Mouse (Mus musculus) fibroblast of lung, adult 2 months (primary cell): ENCODE data around the gene Hspa1a.
"Not testable (repeated sequence)": the region's sequence is repeated elsewhere in the genome, so short reads cannot be mapped to it uniquely, and the experiment has no call there.

Experiments used
- DNase-seq: peaks from one replicate; pipeline ENCODE4 v3.0.0-alpha.2; 2011; ENCODE audit warnings: low read depth

The Hspa1a gene

DNA sequence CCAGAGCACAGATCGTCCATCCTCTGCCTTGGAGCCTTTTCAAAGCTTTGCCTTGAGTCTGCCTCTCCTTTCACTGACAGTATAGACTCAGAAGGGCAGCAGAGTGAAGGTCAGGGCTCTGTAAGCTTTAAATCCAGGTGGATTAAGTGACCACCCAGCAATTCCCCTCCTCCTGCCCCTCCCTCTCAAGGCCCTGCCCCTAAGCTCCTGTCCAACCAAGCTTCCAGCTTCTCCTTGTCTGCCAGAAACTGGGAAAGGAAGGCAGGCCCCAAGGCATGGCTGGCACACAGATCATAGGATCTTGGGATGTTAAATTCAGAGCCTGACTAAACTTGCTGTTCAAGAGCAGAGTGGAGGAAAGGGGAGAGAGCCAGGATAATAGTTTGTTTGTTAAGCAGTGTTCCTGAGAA is 7.3 kb downstream of the Hspa1a start:
- DNase-seq, result peak; percentile 71

GRCm38 (mm10) chr17:34962841-34963240 is 9.1 kb downstream of the Hspa1a start:
- DNase-seq, result no peak

GRCm38 (mm10) chr17:34962125-34962524 is 9.8 kb downstream of the Hspa1a start:
- DNase-seq, result no peak

DNA sequence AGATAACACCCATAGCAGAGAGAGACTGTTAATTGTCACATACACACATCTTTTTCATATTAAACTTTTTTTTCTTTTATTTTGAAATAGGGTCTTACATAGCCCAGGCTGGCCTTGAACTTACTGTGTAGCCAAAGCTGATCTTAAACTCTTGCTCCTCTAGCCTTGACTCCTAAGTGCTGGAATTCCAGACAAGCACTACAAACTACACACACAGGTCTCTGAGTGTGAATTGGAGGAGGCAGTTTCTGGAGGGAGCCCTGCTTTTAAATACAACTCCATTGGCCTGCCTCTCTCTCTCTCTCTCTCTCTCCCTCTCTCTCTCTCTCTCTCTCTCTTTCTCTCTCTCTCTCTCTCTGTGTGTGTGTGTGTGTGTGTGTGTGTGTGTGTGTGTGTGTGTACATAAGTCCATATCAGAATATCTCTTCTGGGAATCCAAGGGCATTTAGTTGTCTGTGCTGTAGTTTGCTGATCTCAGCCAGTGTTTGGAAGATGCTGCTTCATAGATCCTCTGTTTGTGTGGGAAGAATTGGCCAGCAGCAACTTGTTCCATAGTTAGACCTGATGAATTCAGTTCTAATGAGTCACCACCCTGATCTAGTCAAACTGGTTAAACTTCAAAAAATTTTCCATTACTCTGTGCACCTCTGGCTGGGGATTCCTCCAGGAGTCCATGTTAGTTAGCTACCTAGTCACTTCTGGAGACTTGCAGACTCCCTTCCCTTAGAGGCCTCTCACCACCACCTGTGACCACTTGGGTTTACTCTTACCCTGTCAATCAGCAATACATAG is 11.1 kb downstream of the Hspa1a start:
- no peak for DNase-seq

DNA sequence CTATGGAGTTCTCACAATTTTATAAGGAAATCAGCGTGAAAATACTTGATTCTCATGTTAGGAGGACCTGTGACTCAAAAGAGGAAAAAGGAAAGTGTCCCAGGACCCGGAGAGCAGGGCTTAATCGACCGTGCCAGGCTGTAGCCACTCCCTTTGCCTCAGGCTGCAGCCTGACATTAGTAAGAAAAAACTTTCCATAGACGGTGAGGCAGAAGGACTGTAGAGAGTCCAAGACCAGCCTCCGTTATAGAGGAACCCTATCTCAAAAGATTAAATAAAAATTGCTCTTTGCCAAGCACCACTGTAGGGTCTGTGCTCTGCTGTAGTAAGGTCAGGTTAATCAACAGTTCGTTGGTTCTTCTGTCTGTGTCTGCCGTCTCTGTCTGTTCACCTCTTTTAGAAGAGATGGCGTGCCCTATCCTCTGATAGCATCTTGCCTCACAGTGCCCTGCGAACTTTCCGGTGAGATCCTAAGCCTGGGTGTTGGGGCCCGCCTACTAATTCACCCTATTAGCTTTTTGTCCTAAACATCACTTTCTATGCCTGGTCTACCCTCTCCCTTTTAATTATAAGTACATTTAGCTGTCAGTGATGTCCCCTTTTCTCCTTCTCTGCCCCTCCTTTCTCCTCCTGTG is 12.0 kb downstream of the Hspa1a start:
- DNase-seq, result no peak

DNA sequence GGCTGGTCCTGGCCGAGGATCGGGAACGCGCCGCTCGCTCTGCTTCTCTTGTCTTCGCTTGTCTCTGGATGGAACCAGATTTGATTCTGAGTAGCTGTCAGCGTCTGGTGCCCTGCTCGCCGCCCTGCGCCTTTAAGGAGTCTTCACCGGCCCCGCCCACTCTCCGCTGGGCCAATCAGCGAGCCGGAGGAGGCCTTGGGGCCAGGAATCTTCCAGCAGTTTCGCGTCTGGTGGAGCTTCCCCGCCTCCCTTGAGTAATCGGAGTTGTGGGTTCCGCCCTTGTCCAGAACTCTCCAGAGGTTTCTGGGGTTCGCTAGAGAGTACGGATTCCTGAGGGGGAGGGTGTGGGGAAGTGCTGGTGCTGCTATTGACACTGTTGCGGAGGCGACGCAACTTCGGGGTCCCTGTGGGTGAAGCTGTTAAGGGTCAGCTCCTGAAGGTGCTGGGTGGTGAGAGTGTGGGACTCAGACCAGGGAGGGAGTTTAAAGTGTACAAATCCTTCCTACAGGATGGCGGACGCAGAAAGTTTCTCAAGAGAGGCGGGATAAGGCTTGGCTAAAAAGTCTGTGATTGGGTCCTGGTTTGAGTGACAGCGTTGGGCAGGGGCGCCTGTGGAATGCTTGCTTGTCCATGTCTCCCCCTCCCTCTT is 12.7 kb downstream of the Hspa1a start, which contains the start of gene Hspa1b:
Hspa1b (minus strand) TSS at position 109 of the 649 bp plus-strand sequence.
- DNase-seq, result peak; percentile 79

DNA sequence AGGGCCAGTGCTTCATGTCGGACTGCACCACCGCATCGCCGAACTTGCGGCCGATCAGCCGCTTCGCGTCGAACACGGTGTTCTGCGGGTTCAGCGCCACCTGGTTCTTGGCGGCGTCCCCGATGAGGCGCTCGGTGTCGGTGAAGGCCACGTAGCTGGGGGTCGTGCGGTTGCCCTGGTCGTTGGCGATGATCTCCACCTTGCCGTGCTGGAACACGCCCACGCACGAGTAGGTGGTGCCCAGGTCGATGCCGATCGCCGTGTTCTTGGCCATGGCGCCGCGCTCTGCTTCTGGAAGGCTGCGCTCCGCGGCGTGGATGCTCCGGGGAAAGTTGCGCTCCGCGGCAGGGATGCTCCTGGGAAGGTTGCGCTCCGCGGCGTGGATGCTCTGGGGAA is 13.2 kb downstream of the Hspa1a start:
- DNase-seq, result not testable (repeated sequence)

GRCm38 (mm10) chr17:34957966-34958365 is 14.0 kb downstream of the Hspa1a start:
- DNase-seq, result not testable (repeated sequence)

DNA sequence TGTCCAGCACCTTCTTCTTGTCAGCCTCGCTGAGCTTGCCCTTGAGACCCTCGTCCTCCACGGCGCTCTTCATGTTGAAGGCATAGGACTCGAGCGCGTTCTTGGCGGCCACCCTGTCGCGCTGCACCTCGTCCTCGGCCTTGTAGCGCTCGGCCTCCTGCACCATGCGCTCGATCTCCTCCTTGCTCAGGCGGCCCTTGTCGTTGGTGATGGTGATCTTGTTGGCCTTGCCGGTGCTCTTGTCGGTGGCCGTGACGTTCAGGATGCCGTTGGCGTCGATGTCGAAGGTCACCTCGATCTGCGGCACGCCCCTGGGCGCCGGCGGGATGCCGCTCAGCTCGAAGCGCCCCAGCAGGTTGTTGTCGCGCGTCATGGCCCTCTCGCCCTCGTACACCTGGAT is 14.7 kb downstream of the Hspa1a start:
- DNase-seq, result not testable (repeated sequence)

DNA sequence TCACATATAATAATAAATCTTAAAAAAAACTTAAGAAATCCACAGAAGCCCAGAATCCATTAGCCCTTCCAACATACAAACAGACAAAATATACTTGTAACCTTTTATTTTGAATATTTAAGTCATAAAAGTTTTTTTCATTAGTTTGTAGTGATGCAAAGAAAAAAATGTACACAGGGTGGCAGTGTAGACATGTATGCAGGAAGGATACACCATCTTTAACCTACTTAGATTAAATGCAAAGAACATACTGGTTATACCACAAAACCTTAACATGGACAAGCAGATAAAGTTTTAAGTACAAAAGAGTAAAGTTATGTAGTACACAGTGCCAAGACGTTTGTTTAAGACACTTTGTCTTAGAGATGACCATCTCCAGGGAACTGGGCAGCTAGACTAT is 15.6 kb downstream of the Hspa1a start:
- no peak for DNase-seq

- no peak for DNase-seq
Measured at GRCm38 (mm10) chr17:34955884-34956283, 16.1 kb downstream of the Hspa1a start.

DNA sequence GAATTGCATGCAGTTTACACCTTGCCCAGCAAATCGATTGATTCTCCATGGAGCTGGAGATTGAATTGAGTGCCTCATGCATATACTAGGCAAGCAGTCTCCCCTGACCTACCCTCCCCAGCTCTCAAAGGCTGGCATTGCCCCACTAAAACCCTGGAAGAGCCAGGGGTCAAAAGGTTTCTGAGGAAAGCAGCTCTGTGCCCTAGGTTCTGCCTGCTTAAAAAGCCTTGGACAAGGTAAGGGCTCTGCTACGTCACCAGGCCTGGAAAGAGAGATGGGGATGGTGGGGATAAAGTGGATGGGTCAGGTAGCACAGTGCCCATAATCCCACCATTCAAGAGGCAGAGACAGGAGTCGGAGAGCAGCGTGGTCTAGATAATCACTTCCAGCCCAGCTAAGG is 17.1 kb downstream of the Hspa1a start:
- no peak for DNase-seq

DNA sequence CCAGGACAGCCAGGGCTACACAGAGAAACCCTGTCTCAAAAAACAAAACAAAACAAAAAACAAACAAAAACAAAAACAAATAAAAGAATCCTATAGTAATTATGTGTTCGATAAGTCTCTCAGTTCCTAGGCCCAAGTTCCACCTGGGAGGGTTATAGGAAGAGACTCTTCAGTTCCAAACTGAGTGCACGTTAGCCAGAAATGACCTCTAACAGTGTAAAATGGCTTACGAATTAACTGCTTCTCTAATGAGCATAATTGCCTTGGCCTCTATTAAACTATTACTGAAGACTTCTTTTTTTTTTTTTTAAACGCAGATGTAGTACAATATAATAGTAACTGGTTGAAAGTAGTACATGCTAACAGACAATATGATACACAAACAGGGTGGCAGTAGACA is 18.1 kb downstream of the Hspa1a start:
- DNase-seq, result no peak

- no peak for DNase-seq
Measured at GRCm38 (mm10) chr17:34953258-34953657, 18.7 kb downstream of the Hspa1a start.

GRCm38 (mm10) chr17:34952378-34953040 is 19.4 kb downstream of the Hspa1a start:
- peak; percentile 78 for DNase-seq

DNA sequence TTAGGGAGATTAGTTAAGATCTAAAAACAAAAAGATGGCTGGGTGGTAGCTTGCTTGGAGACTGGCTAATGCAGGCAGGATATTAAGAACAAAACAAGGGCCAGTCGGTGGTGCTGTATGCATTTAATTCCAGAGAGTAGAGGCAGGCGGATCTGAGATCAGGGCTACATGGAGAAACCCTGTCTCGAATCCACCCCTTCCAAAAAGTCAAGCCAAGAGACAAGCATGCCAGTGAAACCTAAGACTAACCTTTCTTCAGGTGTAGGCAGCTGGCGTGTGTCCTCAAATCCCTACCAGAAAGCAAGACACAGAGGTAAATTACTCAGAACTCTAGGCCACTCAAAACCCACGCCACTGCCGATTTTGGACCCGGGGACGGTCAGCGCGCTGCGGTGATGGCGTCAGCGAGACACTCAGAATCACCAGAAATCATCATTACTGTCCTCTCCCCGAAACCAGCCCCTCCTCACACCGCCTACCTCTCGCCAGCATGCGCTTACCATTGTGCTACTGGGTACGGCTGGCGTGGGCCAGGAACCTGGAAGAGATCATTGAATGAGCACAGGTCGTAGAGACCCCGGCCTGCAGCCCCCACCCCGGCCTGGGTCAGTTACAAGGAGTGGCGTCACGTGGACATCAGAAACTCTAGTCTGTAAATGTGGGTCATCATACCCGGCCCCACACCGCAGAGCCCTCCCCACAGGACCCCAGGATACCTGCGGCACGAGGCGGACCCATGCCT is 20.1 kb downstream of the Hspa1a start:
- DNase-seq, result no peak

GRCm38 (mm10) chr17:34950514-34951455 is 21.2 kb downstream of the Hspa1a start:
- DNase-seq, result no peak

DNA sequence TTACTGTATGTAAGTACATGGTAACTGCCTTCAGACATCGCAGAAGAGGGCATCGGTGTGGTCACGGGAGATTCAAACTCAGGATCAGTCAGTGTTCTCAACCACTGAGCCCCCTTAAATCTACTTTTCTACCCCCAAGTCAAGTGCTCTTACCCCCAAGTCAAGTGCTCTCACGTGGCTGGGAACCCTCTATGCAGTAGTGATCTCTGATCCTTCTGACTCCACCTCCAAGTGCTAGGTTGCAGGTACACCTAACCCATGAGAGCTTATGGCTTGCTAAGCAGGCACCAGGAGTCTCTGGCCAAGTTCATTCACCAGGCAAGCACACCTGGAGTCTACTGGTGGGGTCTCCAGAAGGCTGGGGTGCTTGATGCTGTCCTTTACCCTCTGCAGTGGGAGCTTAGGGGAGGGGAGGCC is 22.4 kb downstream of the Hspa1a start:
- DNase-seq, result no peak

- not testable (repeated sequence) for DNase-seq
Measured at GRCm38 (mm10) chr17:34948721-34949552, 23.0 kb downstream of the Hspa1a start.

- DNase-seq, result no peak
Measured at GRCm38 (mm10) chr17:34947606-34948005, 24.4 kb downstream of the Hspa1a start.
